Comparison of ENCODE assay signal across 17 mouse cellular contexts in genomic region chr1:189209715-189210108, GRCm38 (mm10).
DNase-seq lines count a peak whose midpoint lies in the region; ATAC-seq and TF ChIP-seq lines count a peak whose summit lies in the region.
"Had no signal": no experiment of that assay in that cellular context is flagged by ENCODE, and none has a peak within 500 bp of the region (broad histone marks: within the 10 kb centered on the region; RNA-seq: fewer than 3 reads in every experiment).

No protein-coding gene starts in this region.

- no peak overlapping the region for H3K4me2 ChIP-seq in forebrain, embryonic 11.5 days (ENCODE audit: low read depth, low read length, severe bottlenecking)
- no peak overlapping the region for H3K4me2 ChIP-seq in forebrain, embryonic 16.5 days (ENCODE audit: low read length)
- no peak overlapping the region for H3K4me2 ChIP-seq in midbrain, embryonic 11.5 days
- no peak overlapping the region for H3K4me2 ChIP-seq in midbrain, postnatal 0 days (ENCODE audit: low read depth, low read length, poor library complexity, severe bottlenecking)
- H3K4me2 ChIP-seq in hindbrain, embryonic 15.5 days = no peak overlapping the region
- H3K4me2 ChIP-seq: embryonic facial prominence, embryonic 15.5 days; limb, embryonic 13.5 days had no signal

- DNase-seq in forebrain, embryonic 11.5 days (ENCODE audit: low spot score) = no peak
- DNase-seq in midbrain, embryonic 11.5 days (ENCODE audit: low spot score, missing footprints) = no peak
- DNase-seq in midbrain, postnatal 0 days (ENCODE audit: low spot score) = no peak
- DNase-seq in R1 (ENCODE audit: low read depth, low spot score) = peak; percentile 23
- no peak for DNase-seq in layer of hippocampus, postnatal 14 days (ENCODE audit: low spot score in 2 of 2)
- DNase-seq: adrenal gland, adult 2 months; cerebellum, adult 11 months; kidney, adult 2 months; kidney, postnatal 14 days; lung, postnatal 14 days; spleen, adult 18-20 months had no signal

- H3K27me3 ChIP-seq in forebrain, embryonic 11.5 days (ENCODE audit: control insufficient read depth, insufficient read depth, low read length) = no peaks in the 10 kb centered on the region
- H3K27me3 ChIP-seq in forebrain, embryonic 16.5 days (replicated peaks; ENCODE audit: control insufficient read depth, insufficient read depth, low read length) = no peaks in the 10 kb centered on the region
- no peaks in the 10 kb centered on the region for H3K27me3 ChIP-seq in midbrain, embryonic 11.5 days (ENCODE audit: control insufficient read depth, insufficient read depth, low read length)
- H3K27me3 ChIP-seq in midbrain, postnatal 0 days (ENCODE audit: insufficient read depth, low read length) = no peaks in the 10 kb centered on the region
- H3K27me3 ChIP-seq in hindbrain, embryonic 15.5 days = no peaks in the 10 kb centered on the region
- H3K27me3 ChIP-seq: embryonic facial prominence, embryonic 15.5 days; limb, embryonic 13.5 days had no signal

- no peaks in the 10 kb centered on the region for H3K4me1 ChIP-seq in forebrain, embryonic 11.5 days (replicated peaks; ENCODE audit: control insufficient read depth, insufficient read depth, low read length)
- peaks cover 6% of the 10 kb centered on the region; the same call in 1 of the 2 replicates for H3K4me1 ChIP-seq in forebrain, embryonic 16.5 days (replicated peaks; ENCODE audit: control insufficient read depth, insufficient read depth, low read length)
- H3K4me1 ChIP-seq in midbrain, embryonic 11.5 days (ENCODE audit: control insufficient read depth, insufficient read depth, low read length) = peaks cover 3% of the 10 kb centered on the region; the same call in 1 of the 2 replicates
- H3K4me1 ChIP-seq in midbrain, postnatal 0 days (ENCODE audit: insufficient read depth, low read length) = no peaks in the 10 kb centered on the region
- no peaks in the 10 kb centered on the region for H3K4me1 ChIP-seq in hindbrain, embryonic 15.5 days (replicated peaks)
- H3K4me1 ChIP-seq: embryonic facial prominence, embryonic 15.5 days; limb, embryonic 13.5 days had no signal

- no peak overlapping the region; the same call in 1 of the 2 replicates for H3K27ac ChIP-seq in forebrain, embryonic 11.5 days (ENCODE audit: low read depth, low read length)
- no peak overlapping the region for H3K27ac ChIP-seq in forebrain, embryonic 16.5 days (ENCODE audit: low read length)
- H3K27ac ChIP-seq in midbrain, embryonic 11.5 days (ENCODE audit: low read depth, low read length) = no peak overlapping the region
- no peak overlapping the region for H3K27ac ChIP-seq in midbrain, postnatal 0 days (ENCODE audit: low read depth, low read length)
- no peak overlapping the region for H3K27ac ChIP-seq in hindbrain, embryonic 15.5 days (replicated peaks)
- H3K27ac ChIP-seq: embryonic facial prominence, embryonic 15.5 days; limb, embryonic 13.5 days had no signal

- no peaks in the 10 kb centered on the region for H3K36me3 ChIP-seq in forebrain, embryonic 11.5 days (ENCODE audit: control insufficient read depth, insufficient read depth, low read length)
- 0 out of 2 replicates have a peak, but pooled peaks cover 4% of the 10 kb centered on the region for H3K36me3 ChIP-seq in forebrain, embryonic 16.5 days (ENCODE audit: control insufficient read depth, insufficient read depth)
- no peaks in the 10 kb centered on the region for H3K36me3 ChIP-seq in midbrain, embryonic 11.5 days (ENCODE audit: control insufficient read depth, insufficient read depth, low read length)
- H3K36me3 ChIP-seq in midbrain, postnatal 0 days (ENCODE audit: insufficient read depth, low read length) = no peaks in the 10 kb centered on the region
- peaks cover 20% of the 10 kb centered on the region for H3K36me3 ChIP-seq in hindbrain, embryonic 15.5 days
- H3K36me3 ChIP-seq: embryonic facial prominence, embryonic 15.5 days; G1E; limb, embryonic 13.5 days had no signal

- H3K9ac ChIP-seq in forebrain, embryonic 11.5 days (ENCODE audit: low read length) = no peak overlapping the region
- no peak overlapping the region for H3K9ac ChIP-seq in forebrain, embryonic 16.5 days (replicated peaks; ENCODE audit: low read depth, low read length)
- no peak overlapping the region for H3K9ac ChIP-seq in midbrain, embryonic 11.5 days (ENCODE audit: low read length)
- H3K9ac ChIP-seq in midbrain, postnatal 0 days (replicated peaks; ENCODE audit: low read length, poor library complexity, severe bottlenecking) = no peak overlapping the region
- no peak overlapping the region for H3K9ac ChIP-seq in hindbrain, embryonic 15.5 days
- H3K9ac ChIP-seq: embryonic facial prominence, embryonic 15.5 days; limb, embryonic 13.5 days had no signal

- no peak overlapping the region for H3K4me3 ChIP-seq in forebrain, embryonic 11.5 days (ENCODE audit: low read depth, low read length)
- no peak overlapping the region for H3K4me3 ChIP-seq in forebrain, embryonic 16.5 days (replicated peaks; ENCODE audit: low read length)
- H3K4me3 ChIP-seq in midbrain, embryonic 11.5 days (ENCODE audit: low read depth, low read length) = no peak overlapping the region
- no peak overlapping the region for H3K4me3 ChIP-seq in midbrain, postnatal 0 days (ENCODE audit: low read depth, low read length)
- no peak overlapping the region for H3K4me3 ChIP-seq in hindbrain, embryonic 15.5 days
- H3K4me3 ChIP-seq: embryonic facial prominence, embryonic 15.5 days; limb, embryonic 13.5 days had no signal

- ATAC-seq in forebrain, embryonic 11.5 days (replicated peaks; ENCODE audit: low FRiP score) = 0 out of 2 replicates have a peak, but pooled peaks have one; percentile 42
- ATAC-seq in forebrain, embryonic 16.5 days = no peak
- peak; percentile 59 for ATAC-seq in midbrain, embryonic 11.5 days (ENCODE audit: low FRiP score)
- ATAC-seq in midbrain, postnatal 0 days (ENCODE audit: low FRiP score) = no peak
- peak; percentile 42; the same call in 1 of the 2 replicates for ATAC-seq in hindbrain, embryonic 15.5 days (ENCODE audit: low FRiP score, low read depth)
- ATAC-seq: forebrain, embryonic 14.5 days had no signal

- TF ChIP-seq CTCF in midbrain, postnatal 0 days (IDR thresholded peaks at IDR 0.05) = no peak

- no peaks in the 10 kb centered on the region; the same call in 1 of the 2 replicates for H3K9me3 ChIP-seq in forebrain, embryonic 11.5 days (ENCODE audit: control insufficient read depth, low read length)
- H3K9me3 ChIP-seq in forebrain, embryonic 16.5 days (ENCODE audit: control insufficient read depth, low read length) = no peaks in the 10 kb centered on the region; the same call in 1 of the 2 replicates
- H3K9me3 ChIP-seq in midbrain, embryonic 11.5 days (ENCODE audit: control insufficient read depth, low read length) = no peaks in the 10 kb centered on the region
- H3K9me3 ChIP-seq in midbrain, postnatal 0 days (ENCODE audit: low read length) = no peaks in the 10 kb centered on the region
- no peaks in the 10 kb centered on the region for H3K9me3 ChIP-seq in hindbrain, embryonic 15.5 days
- H3K9me3 ChIP-seq: embryonic facial prominence, embryonic 15.5 days had no signal

- WGBS in forebrain, embryonic 11.5 days = 89% methylated on average over 17 of the region's 17 CpGs
- 92% methylated on average over 17 of the region's 17 CpGs for WGBS in forebrain, embryonic 16.5 days
- WGBS in midbrain, embryonic 11.5 days = 88% methylated on average over 17 of the region's 17 CpGs
- WGBS in midbrain, postnatal 0 days = 85% methylated on average over 17 of the region's 17 CpGs
- 81% methylated on average over 17 of the region's 17 CpGs for WGBS in hindbrain, embryonic 15.5 days

Comparison
In these comparisons a context has a peak if more than half of its experiments do, and no peak if none do; other contexts are left out.
1. ATAC-seq: peak in forebrain, embryonic 11.5 days (single experiment), midbrain, embryonic 11.5 days (single experiment) and hindbrain, embryonic 15.5 days (single experiment); none in forebrain, embryonic 16.5 days (single experiment) and midbrain, postnatal 0 days (single experiment).